Mouse (Mus musculus) monocyte, adult 2 months (primary cell): Measurements from ENCODE around the gene Asna1.

Source experiments
- DNase-seq, 2 experiments: peaks; one replicate each; pipeline ENCODE4 v3.0.0; 2022; ENCODE audit warnings: low spot score in 2 of 2, low read depth in 1 of 2

Asna1 gene

DNA sequence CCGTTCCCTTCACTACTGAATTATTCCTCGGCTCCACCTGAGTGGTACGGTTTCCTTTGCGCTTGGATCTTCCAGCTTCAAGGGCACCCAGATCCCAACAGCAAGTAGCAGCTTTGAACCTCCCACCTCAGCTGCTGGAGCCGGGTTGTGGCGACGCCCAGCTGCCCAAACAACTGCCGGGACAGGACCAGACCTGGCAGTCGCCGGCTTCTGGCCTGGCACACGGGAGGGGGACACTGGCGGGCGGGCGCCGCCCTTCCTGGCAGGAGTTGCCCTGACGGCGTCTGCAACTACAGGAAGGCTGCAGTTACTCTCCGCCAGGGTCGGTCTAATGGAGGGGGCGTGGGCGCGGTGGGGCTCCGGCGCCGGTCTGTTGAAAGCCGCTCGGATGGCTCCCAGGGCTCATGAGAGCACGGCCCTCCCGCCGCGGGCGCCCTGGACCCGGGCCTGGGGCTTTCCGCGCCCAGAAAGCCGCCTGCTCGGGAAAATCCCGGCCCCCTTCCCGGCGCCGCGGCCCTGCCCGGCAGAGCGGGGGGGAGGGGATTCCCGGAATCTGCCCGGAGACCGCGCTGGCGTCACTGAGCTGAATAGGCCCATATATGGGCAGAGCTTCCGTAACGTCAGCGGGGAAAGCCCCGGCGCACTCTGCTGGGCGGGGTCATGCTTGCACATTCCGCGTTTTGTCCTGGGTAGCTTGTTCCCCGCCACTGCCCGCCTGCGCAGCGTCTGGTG lies 48.9 kb downstream of the Asna1 start:
- DNase-seq = peak; percentile 93 to 97

DNA sequence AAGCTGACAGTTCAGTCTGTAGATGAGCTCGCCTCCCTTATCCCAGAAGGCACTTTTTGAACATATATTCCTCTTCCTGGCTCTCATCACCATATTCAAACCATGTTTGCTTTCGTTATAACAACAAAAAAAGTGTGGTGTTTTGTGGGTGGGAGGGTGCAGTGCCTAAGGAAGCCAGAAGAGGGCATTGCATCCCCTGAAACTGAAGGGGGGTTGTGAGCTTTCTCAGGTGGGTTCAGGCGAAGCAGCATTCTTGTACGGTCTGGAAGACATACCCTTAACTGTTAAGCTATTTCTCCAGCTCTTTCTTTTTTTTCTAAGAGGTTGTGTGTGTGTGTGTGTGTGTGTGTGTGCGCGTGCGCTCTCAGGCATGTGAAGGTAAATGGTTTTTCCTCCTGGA lies 49.6 kb downstream of the Asna1 start:
- peak in 1 of 2 experiments; percentile 76 for DNase-seq

DNA sequence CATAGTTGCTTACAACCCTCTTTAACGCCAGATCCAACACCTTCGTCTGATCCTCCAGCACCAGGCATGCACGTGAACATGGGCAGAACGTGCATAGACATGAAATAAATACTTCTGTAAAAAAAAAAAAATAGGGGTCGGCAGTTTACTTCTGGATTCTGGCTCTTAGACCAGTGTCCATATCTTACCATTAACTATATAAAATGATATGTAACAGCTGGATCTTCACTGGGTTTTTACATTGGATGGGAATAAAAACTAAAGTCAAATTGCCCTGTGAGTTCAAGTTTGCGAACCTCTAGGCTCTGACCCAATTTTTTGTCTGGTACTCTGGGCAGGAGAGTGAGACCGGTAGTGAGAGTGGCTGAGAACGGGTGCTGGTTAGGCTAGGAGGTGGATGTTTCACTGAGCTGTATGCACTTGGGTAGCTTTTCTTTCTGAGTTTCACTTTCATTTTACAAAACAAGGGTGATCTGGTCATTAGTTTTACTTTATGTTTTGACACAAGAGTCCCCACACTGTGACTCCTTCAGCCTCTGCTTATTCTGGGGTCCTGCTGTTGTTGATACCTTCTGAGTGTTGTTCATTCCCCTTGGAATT lies 50.4 kb downstream of the Asna1 start:
- DNase-seq = no peak

DNA sequence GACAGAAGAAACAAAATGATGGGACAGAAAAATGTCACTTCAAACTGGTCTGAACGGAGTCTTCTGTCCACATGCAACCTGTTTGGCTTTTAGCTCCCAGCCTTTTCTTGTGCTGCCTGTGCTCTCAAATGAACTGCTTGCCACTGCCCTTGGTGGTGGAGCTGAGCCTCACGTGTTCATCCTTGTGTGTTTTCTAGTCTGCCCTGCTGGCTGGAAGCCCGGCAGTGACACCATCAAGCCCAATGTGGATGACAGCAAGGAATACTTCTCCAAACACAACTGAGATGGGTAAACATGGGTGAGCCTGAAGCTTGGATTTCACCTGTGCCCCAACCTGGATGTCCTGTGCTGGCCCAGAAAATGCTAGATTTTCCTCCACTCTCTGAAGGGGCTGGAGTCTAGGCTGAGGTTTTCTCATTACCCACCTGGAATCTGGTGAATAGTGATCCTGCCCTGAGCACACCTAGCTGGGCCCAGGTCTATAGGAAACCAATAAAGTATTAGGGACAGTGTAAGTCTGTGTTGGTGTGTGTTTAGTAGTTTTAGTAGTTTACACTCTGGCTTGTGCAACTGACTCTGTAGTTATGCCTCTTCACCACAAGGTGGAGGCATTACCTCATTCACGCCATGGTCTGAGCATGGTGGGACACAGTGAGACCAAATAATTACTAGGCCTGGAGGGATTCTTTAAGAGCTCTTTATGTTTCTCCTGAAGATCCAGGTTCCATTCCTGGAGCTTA lies 51.1 kb downstream of the Asna1 start:
- no peak for DNase-seq

DNA sequence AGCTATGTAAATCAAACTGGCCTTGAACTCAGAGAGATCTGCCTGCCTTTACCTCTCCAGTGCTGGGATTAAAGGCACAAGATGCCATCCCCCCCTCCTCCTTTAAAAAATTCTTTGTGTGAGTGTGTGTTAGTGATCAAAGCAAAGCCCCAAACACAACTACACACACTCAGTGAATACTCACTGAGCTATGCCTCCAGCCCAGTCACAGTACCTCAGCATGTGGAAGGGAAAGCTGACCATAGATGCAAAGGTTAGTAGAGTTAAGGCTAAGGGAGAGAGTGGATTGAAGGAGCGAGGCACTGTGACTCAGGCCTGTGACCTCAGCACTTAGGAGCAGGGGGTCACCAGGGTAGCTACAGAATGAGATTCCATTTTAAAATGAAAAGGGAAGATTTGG lies 52.0 kb downstream of the Asna1 start:
- no peak for DNase-seq

DNA sequence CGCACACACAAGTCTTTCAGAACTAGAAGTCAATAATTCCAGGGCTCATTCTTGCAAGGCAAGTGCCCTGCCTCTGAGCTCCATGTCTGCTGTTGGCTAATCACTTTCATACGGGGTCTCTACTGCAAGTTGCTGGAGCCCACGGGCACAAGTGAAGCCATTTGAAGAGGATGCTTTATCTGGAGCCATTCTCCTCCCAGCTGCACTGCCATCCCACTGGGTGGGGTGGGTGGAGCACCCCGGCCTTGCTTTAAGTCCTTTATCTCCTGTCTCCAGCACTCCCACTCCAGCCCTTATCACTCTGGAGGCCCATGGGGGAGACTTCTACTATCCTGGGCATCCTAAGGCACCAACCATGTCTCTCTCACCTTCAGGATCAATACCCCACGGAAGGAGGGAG lies 54.2 kb downstream of the Asna1 start:
- DNase-seq = no peak

DNA sequence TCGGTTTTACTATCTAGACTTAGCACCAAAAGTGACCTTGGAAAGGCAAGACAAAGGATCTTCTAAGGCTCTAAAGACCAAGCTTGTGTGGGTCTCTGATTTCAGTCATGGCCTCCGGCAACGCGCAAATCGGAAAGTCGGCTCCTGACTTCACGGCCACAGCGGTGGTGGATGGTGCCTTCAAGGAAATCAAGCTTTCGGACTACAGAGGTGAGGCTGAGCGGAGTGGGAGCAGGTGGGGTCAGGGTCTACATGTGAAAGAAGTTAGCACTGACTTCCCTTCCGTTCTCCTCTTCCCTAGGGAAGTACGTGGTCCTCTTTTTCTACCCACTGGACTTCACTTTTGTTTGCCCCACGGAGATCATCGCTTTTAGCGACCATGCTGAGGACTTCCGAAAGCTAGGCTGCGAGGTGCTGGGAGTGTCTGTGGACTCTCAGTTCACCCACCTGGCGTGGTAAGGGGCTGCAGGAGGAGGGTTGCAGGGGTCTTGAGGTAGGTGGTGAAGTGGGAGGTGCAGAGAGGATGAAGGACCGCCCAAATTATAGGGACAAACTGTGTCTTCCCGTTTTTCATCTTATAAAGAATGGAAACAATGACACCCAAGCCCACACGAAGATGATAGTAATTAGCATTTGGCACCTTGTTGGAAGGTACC lies 54.8 kb downstream of the Asna1 start:
- no peak for DNase-seq

DNA sequence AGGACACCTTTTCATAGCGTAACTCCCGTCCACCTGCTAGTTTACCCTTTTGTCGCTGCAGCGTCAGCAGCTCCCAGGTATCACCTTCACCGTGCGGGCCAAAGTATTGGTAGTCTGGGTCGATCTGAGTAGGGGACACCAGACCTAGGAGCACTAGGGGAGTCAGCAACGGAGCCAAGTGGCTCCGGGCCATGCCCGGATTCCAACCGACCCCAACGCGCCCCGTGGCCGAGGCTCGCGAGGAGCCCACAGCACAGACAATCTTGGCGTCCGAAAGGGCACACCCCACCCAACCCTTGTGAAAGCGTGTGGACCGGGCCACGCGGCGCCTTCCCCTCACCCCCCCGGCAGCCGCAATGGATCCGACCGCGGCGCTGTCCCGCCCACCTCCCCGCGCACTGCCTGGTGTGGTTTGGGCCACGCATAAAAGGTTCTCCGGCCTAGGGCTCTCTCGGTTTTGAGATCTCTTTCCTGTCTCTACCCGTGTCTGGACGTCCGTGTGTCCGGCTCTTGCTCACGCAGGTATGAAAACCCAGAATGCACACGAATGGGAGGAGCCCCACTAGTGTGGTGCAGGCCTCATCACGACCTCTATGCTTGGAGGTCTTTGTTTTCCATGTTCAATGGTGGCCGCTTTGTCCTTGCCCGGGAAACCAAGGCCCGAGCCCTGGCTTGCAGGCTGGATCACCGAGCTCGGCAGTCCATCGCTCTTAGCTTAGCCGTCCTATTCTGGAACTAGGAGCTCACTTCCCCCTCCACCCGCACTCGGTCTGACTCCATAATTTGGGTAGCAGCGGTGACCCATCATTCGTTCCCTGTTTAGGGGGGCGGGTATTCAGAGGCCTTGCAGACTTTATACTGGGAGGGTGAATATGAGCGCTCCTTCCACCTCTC lies 55.6 kb downstream of the Asna1 start, which contains the start of the genes Gm49661, Prdx2 and Rnaseh2a:
Gene Gm49661 (minus strand): TSS at position 193 of the 894 bp plus-strand sequence.
Gene Prdx2 (plus strand): TSS at position 347 of the 894 bp plus-strand sequence.
Gene Rnaseh2a (minus strand): TSS at position 527 of the 894 bp plus-strand sequence.
- no peak for DNase-seq

DNA sequence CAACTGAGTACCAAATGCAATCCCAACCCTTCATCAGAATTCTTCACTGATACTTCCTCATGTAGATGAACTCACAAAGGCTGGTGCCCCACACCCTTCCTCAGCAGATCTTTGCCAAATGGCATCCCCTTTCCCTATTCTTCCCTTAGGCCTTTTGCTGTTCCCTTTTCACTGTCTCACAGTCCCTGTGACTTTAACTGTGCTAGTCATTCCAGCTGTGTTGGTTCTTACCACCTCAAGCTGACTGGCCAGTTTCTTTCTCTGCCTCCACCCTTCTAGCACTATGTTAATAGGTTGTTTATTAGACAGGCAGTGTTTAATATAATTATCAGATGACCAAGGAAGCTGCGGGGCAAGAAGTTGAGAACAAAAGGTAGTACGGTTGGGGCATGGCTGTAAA lies 56.4 kb downstream of the Asna1 start:
- no peak for DNase-seq
